Mouse (Mus musculus) ovary, postnatal 10 days (tissue): ENCODE data around the gene Vrk2.

Experiments used
- DNase-seq: peaks from one replicate; pipeline ENCODE4 v3.0.0; 2022; ENCODE audit warnings: low spot score

Vrk2 gene

DNA sequence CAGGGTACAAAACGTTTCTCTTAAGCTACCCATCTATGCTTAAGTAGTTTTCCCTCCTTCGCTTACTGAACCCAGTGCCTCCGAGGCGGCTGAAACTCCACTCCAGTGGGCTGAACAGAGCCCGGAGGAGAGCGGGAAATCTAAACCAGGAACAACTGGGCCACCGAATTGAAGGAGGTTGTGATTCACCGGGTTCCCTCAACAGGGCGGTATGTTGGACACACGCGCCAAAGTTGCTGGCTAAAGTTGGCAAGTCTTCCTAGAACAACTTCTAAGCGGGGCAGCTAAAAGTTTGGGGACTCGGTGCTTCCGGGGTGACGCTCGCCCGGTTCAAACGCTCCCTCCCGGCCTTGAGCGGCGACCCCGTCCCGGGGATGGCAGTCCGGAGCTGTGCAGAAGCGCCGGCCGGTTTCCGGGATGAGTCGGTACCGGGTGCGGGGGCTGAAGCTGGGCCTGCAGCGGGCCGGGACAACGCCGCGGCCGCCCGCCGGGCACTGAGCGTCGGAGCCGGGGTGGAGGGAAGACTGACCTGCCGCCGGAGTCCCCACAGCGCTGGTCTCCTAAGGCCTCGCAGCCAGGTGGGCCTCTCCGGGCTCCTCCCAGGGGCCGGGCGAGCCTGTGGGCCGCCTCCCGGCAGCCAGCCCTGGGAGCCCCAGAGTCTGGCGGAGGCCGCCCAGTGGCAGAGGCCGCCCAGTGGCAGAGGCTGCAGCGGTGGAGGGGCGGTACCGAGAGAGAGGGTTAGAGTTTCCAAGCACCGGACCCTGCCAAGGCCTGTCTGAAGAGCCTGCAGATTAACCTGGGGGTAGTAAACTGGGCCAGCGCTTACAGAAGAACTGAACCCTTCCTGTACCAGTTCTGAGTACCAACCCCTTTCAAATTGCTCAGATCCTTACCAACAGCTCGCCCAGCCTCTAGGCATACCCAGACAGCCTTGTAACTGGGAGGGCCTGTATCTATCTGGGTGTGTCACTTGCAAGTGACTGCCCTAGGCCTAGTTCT is at the start of gene Vrk2, which contains the start of gene Gm6899:
TSS of gene Vrk2 (minus strand) at position 939 of the 999 bp plus-strand sequence.
TSS of gene Gm6899 (plus strand) at position 181 of the 999 bp plus-strand sequence.
- peak; percentile 58 for DNase-seq

DNA sequence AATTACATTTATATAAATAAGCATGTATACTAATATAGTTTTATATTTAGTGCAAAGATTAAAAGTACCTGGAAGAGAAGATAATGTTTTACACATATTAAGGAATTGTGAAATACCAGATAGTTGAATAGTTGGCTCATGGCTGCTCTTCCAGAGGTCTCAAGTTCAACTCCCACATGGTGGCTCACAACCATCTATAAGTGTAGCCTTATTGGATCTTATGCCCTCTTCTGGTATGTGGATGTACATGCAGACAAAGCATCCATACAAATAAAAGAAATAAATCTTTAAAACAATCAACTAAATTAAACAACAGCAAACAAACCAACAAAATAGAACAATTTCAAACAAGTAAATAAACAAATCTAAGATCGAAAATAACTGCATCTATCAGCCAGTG is 48.3 kb upstream of the Vrk2 start:
- no peak for DNase-seq

DNA sequence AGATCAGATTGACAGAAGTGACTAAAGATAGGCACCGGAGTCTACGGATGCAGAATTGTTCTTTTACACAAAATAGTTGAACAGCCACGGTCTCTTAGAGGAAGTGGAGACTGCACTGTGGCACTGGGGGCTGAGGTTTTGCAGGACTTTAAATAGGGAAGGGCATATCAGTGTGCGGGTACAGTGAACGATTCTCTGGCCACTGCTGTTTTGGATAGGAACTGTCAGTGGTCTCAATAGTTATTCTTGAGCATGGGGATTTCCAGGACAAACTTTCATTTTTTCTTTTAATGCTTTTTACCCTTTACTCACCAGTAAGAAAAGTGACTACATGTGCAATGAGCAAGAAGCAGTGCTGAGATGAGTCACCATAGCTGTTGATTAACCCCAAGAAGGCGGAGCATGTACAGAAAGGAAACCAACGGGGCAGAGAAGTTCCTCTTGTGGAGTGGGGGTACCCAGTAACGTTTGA is 46.6 kb upstream of the Vrk2 start:
- no peak for DNase-seq

DNA sequence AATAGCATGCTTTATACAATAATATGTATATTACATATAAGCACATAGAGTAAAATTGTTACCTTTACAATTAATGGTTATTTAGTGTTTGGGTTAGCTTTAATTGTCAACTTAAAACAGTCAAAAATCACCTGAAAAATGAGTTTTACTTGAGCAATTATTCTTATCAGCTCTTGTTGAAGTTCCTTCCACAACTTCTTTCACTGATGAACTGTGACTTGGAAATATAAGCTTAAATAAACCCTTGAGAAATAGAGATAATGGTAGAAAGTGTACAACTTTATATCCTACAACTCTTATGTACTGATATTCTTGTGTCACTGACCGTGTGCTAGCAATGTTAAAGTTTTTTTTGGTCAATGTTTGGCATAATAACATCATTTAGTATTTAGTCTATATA is 42.4 kb upstream of the Vrk2 start:
- no peak for DNase-seq

DNA sequence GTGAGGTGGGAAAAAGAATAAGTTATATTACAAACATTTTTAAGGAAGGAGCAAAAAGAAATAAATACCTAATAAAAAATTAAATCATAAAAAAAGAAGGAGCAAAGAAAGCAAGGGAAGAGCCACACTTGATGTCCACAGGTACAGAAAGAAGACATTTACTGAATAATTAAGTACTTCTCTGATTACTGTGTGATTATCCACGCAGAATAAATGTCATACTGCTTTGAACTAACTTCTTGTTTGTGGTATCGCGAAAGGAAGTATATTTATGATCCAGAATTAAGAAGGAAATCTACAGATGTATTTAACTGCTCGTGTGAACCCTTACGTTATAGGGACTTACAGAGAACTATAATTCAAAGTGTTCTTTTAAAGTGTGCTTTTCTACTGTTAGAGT is 28.9 kb upstream of the Vrk2 start:
- no peak for DNase-seq

DNA sequence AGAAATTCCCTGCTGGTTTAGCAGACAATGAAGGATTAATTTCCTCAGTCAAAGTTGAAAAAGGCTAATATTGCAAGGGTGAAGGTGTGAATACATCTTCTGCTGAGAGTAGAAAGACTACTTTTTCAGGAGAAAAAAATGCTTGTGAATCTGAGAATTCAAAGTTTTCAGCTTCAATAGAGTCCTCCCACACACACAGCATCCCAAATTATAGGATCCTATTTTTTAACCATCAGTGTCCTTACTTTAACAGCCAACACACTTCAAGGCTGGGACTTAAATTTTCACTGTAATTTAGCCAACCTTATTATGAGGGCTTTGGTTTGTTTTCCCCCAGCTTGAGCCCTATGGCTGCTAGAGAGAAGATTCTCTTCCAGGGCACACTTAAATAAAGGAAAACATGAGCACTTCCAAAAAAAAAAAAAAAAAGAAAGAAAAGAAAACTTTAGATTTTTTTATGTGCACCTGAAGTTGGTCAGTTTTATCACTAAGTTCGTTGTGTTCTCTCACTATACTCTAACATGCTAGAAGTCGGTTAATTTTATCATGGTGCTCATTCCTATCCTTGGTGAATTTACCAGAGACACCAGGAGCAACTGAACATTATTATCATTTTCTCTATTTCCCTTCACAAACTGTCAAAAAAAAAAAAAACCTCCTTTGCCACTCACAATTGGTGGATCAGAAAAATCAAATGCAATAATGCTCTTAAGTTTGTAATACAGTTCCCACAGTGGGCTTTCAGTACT is 24.9 kb upstream of the Vrk2 start:
- DNase-seq: no peak

DNA sequence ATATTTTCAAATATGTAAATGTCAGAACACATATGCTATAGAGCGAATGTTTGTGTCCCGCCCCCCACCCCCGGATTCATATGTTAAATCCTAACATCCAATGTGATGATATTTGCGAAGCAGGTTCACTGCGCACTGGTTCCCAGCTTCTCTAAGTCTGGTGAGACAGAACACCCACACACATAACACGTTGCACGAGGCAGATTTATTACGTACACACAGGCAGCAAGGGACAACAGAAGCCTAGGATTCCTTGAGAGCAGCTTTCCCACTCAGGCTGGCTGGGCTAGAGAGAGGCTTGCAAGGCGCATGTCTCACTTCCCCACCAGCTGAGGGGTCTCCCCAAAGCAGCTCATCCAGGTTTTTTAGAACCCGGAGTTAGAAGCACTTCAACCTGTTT is 15.0 kb upstream of the Vrk2 start:
- no peak for DNase-seq

DNA sequence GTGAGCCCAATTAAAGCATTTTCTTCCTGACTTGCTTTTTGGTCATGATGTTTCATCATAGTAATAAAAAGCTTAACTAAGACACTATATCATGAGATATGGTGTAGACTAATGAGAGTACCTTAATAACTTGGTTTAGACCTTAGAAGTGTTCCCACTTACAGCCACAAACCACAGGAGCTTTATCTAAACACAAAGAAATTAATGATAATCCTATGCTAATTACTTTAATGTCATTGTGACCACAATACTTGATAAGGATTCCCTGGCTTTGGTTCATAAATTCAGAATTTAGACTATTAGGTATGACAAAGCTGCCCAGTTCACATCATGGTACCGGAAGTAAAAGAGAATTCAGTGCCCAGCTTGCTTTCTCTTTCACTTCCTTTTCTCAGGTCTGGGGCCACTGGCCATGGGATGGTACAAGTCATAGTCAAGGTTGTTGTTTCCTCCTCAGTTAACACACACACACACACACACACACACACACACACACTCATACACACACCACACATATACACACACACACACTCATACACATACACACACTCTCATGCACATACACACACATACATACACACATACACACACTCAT is 10.4 kb upstream of the Vrk2 start:
- DNase-seq: no peak

DNA sequence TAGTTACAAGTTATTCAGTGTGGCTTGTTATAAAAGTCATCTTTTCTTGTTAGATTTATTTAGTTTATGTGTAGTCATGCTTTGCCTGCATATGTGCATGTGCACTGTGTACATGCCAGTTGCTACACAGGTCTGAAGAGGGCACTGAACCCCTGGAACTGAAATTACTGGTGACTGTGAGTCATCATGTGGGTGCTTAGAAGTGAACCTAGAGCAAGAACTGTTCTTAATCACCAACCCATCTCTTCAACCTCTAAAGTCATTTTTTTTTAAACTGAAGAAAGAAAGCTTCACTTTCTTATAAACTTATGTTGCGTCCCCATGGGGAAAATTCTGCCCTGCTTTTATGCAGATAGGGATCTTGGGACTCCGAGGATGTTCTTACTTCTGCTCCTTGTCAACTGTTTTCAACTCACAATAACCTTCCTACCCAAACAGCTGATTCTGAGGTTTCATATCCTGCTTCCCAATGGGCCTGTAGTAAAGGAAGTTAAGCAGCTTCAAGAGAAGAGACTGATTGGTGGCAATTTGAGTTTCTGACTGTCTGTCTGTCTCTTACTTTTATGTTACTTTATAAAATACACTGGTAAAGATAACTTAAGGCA is 7.9 kb upstream of the Vrk2 start:
- DNase-seq: no peak

DNA sequence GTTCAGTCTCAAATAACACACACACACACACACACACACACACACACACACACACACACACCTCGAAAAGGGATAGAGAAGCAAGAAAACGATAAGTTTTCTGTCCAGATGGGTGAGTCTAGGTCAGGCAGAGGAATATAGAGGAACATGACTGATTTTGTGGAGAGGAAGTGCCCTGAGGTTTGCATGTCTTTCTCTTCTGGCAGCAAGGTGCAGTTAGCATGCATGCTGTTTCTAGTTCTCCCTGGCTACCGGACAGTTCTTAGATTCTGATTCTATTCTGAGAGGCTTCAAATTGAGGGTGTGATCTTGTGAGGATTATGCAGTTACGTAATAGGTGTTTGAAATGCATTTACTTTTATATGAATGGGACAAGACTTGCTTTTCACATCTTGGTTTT is 6.9 kb upstream of the Vrk2 start:
- no peak for DNase-seq

DNA sequence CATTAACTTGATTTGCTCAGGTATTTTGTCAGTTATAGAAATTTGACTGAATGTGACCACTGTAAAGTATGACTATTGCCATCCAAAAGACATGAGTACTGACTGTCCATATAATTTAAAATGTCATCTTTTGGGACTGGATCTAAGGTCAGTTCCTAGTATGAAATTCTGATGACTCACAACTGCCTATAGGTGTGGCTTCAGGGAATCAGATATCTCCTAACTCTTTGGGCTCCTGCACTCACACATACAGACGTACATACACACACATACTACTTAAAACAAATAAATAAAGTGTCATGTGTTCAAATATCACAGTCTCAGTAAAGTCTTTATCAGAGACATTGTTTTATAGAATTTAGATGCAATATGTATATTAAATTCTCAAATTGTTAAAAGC is 5.1 kb upstream of the Vrk2 start:
- DNase-seq: no peak

DNA sequence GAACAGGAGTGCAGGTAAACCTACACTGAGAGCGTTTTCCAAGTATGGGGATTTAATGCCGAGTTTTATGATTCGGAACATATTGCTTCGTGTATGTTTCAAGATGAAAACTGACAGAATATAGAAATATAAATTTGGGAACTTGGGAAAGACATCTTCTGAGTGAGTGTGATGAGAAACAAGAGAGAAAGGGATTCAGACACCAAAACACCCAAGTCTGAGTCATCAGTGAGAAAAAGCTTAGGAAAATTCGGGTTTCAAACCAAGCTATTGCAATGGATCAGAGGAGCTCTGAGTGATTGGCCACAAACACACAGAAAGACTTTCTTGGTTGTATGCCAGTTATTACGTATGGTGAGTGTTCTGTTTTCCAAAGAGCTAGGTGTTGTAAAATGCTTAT is 4.0 kb upstream of the Vrk2 start:
- no peak for DNase-seq

DNA sequence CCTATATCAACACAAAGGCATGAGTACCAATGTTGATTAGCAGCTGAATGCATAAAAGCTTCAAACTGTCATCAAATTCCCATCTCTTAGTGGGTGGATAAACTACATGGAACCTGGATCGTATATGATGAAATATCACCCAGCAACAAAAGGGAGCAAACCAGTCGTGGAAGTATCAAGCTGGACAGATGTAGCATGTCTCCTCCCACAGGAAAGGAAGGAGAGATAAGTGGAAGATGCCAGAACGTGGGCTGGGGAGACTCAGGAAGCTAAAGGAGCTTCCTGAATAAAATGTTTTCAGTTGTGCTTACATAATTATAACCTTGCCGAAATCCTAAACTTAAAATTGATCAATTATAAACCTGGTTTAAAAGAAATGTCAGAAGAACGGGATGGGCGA is 3.3 kb upstream of the Vrk2 start:
- no peak for DNase-seq

DNA sequence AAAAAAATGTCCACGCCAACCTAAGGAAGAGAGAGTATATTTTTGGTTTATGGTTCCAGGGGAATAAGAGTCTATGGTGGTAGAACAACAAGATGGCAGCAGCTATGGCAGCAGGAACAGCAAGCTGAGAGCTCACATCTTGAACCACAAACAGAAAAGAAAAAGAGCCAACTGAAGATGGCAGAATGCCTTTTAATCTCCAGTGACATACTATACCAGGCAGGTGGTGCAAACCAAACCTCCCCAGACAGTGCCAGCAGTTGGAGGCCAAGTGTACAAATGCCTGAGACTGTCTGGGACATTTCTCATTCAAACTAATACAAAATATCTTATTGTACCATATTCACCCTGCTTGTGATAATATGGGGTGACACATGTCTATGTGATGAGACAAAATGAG is 2.4 kb upstream of the Vrk2 start:
- DNase-seq: no peak

DNA sequence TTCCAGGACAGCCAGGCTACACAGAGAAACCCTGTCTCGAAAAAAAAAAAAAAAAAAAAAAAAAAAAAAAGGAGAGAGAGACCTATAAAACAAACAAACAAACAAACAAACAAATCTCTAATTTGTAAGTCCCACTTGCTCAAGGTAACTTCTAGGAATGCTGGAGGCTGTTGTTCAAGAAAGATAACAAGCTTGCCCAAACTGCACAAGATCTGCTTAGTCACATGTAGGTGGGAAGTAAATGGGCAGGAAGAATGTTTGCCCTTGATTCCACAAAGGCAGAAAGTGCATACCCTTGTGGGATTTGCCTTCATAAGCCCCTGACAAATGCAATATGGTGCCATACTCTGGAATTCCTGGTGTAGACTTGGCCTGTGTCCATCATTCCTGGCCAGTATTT is 688 bp upstream of the Vrk2 start:
- no peak for DNase-seq

DNA sequence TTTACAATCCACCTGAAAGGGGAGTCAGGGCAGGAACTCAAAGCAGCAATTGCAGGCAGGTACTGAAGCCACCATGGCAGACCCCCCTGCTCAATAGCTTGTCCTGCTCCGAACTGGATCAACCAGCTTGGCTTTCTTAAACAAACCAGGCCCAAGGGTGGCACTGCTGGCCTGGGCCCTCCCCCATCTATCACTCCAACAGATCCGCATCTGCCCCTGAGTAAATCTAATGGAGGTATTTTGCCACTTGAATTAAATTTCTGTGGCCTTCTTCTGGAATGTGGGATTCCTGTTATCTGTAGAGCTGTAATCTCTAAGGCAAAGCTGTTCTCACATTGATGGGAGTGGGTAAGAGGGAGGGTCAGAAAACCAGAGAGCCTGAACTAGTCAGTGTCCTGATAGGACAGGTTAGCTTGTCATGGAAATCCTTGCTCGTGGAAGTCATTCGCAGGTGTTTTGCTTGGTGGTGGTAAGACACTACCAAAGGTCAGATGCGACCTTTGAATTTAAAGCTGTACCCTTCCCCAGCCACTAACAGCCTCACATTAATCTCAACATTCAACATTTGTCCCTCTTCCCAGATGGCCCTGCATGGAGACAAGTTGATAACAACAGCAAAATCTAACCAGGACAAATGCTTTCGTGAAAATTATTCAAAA is 1.3 kb downstream of the Vrk2 start:
- DNase-seq: no peak

DNA sequence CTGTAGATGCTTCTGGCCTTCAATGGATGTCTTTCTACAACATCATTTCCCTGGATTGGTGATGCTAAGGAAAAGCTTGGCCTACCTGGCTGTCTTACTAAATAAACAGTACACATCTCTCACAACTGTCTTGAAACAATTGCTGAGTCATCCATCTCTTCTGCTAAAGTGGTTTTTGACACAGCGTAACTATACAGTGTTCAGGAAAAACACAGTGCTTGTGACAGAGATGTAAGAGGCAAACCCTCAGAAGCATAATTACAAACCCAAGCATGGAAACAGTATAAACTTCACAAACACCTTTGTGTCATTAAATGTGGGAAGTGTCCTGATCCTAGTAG is 6.6 kb downstream of the Vrk2 start:
- no peak for DNase-seq

DNA sequence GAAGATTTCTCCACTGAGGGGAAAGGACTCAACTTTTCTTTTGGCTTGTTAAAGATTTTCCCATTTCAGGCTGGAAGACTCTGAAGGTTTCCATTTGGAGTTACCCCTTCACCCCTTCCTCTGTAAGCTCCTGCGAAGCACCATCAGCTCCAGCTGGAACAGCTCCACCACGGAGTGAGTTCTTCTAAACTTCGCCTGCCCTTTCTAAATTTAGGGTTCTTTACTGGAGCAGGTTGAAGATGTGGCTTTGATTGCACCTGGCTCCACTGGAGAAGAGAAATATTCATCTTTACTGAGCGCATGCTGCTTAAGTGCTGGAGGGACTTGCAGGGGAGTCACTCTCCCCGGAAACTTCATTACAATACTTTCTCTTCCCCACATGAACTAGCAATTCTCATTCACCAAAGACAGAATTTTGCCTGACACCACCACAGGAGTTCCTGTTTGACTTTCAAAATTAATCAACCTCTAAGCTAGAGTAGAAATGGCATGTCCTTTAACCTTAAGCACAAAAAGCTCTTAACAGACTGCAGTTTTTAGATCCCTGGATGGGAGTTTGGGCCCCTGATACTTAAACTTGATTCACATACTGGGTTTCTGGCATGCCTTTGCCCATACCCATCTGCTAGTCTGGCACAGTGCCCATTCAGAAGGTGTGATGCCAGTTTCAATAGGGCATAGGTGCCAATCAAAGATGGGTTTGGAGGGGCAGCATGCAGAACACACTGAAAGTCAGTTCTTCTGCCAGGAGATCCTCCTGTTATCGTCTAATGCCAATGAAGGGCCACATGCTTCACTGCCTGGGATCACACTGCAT is 7.2 kb downstream of the Vrk2 start:
- no peak for DNase-seq

DNA sequence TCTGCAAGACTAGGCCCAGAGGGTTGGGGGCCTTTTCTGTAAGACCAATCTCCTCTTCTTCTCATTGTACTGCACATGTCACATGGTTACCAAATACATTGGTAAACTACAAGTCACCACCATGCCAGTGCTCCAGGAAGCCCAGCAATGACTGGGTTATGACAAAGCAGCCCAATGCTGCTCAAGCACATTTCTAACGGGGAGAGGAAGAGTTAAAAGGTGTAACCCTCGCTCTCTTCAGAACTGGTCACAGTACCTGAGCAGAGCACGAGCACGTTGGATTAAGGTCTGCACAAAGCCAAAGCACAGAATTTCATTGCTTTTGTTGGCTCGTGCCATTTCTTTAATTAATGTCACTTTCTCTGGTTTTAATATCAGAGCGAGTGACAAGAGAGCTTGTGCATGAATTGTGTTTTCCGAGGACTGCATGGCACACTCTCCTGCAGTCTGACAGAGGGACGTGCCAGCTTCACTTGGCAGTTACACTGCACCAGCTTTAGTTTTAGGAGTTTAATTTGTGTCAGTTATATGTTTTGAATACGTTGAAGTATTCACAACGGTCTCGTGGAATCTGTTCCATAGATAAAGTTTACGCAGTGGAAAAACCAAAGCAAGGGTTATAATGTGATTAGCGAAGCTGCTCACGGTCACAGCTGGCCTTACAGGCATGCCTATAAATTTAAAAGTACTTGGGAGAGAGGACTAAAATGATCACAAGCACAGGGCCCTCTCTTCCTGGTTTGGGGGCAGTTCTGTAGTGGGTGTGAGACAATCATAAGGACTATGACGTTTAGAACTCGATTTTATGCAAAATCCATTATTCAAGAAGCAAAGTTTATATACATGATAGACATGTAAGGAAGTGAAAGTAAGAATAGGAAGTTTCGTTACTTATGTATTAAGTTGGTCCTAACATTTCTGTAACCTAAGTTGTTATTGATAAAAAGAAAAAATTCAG is 8.1 kb downstream of the Vrk2 start:
- no peak for DNase-seq

DNA sequence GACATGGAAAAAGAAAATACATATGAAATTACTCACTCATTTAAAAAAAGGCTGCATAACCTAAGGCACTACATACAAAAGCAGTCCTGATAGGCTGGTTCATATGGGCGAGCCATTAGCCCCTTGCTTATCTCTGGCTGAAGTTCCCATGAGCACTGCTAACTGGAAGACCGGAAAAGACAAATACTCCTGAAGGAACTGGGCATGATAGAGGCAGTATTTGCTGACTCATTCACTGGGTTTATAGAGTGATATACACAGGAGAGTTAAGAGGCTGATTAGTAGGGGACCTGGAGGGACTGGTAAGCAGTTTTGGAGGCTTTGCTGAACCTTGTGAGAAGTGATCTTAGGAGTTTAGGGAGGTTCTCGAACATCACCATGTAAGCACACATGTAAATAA is 42.2 kb downstream of the Vrk2 start:
- DNase-seq: no peak
